In the genomic region with DNA sequence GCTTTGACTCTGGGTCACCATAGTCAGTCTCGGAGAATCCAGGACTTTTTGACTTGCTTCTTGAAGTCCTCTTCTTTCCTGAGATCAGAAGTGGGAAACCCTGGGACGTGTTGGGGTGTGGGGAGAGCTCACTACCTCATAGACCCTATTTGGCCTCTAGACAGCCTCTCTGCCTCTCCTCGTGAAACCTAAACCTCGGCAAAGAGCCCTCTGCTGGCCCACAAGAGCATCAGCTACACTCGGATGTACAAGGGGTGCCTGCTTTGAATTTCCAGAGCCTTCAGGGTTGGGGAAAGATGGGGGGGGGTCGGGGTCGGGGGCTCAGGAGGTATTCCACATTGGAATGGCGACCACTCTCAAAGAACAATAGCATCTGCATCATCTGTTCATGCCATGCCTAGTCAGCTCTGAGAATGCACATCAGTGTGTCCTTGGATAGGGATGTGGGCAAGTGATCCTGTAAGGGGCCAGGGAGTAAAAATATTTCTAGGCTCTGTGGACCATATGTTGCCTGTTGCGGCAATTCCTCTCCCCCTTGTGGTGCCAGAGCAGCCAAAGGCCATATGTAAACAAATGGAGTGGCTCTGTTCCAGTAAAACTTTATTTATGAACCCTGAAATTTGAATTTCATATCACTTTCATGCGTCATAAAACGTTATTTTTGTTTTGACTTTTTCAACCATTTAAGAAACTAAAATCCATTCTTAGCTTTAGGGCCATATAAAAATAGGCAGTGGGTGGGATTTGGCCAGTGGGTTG, we compare ENCODE assay signal across 10 mouse cellular contexts. TPM values are rescaled to one million over a fixed set of nuclear protein-coding genes. Genes with fewer than 3 reads are reported as not detected.
DNase-seq lines count a peak whose midpoint lies in the region; ATAC-seq and TF ChIP-seq lines count a peak whose summit lies in the region.
"Had no signal": no experiment of that assay in that cellular context is flagged by ENCODE, and none has a peak within 500 bp of the region (broad histone marks: within the 10 kb centered on the region; RNA-seq: fewer than 3 reads in every experiment).

No protein-coding gene starts in this region.

- H3K4me3 ChIP-seq in heart, adult 2 months = no peak overlapping the region
- no peak overlapping the region for H3K4me3 ChIP-seq in heart, embryonic 10.5 days
- no peak overlapping the region for H3K4me3 ChIP-seq in midbrain, postnatal 0 days (ENCODE audit: low read depth, low read length)
- no peak overlapping the region for H3K4me3 ChIP-seq in midbrain, embryonic 13.5 days (replicated peaks)
- no peak overlapping the region for H3K4me3 ChIP-seq in neural tube, embryonic 11.5 days (ENCODE audit: low read depth, low read length)

- ATAC-seq in midbrain, postnatal 0 days (ENCODE audit: low FRiP score) = no peak
- no peak for ATAC-seq in midbrain, embryonic 13.5 days
- ATAC-seq in neural tube, embryonic 11.5 days (ENCODE audit: insufficient read depth, low FRiP score, low TSS enrichment) = no peak

- H3K36me3 ChIP-seq in heart, adult 2 months (ENCODE audit: control insufficient read depth, insufficient read depth, low read length) = no peaks in the 10 kb centered on the region
- H3K36me3 ChIP-seq in heart, embryonic 10.5 days = no peaks in the 10 kb centered on the region
- no peaks in the 10 kb centered on the region for H3K36me3 ChIP-seq in midbrain, postnatal 0 days (ENCODE audit: insufficient read depth, low read length)
- H3K36me3 ChIP-seq in midbrain, embryonic 13.5 days = no peaks in the 10 kb centered on the region
- no peaks in the 10 kb centered on the region for H3K36me3 ChIP-seq in neural tube, embryonic 11.5 days (ENCODE audit: control insufficient read depth, insufficient read depth, low read length)

- H3K4me1 ChIP-seq in heart, adult 2 months (ENCODE audit: control insufficient read depth, insufficient read depth, low read length) = no peaks in the 10 kb centered on the region
- H3K4me1 ChIP-seq in heart, embryonic 10.5 days = no peaks in the 10 kb centered on the region
- no peaks in the 10 kb centered on the region for H3K4me1 ChIP-seq in midbrain, postnatal 0 days (ENCODE audit: insufficient read depth, low read length)
- no peaks in the 10 kb centered on the region for H3K4me1 ChIP-seq in midbrain, embryonic 13.5 days (replicated peaks)
- H3K4me1 ChIP-seq in neural tube, embryonic 11.5 days (ENCODE audit: control insufficient read depth, insufficient read depth, low read length) = no peaks in the 10 kb centered on the region

- no peak for DNase-seq in heart, adult 2 months
- no peak for DNase-seq in heart, embryonic 10.5 days (ENCODE audit: low spot score)
- DNase-seq in midbrain, postnatal 0 days (ENCODE audit: low spot score) = peak; percentile 23
- peak; percentile 24 for DNase-seq in embryo, embryonic 10 days (ENCODE audit: low spot score)
- DNase-seq in neural tube, embryonic 11.5 days (ENCODE audit: low spot score) = peak; percentile 21
- DNase-seq in T-cell, adult 2 months (ENCODE audit: low spot score) = no peak
- DNase-seq in layer of hippocampus, postnatal 14 days (ENCODE audit: low spot score in 2 of 2) = no peak
- DNase-seq: cerebellum, adult 8-10 months; lung, postnatal 4 days had no signal

- 33% methylated on average over 11 of the region's 11 CpGs for WGBS in heart, adult 2 months
- WGBS in heart, embryonic 10.5 days = 28% methylated on average over 11 of the region's 11 CpGs
- WGBS in midbrain, postnatal 0 days = 28% methylated on average over 11 of the region's 11 CpGs
- WGBS in midbrain, embryonic 13.5 days = 38% methylated on average over 11 of the region's 11 CpGs
- WGBS in neural tube, embryonic 11.5 days = 33% methylated on average over 11 of the region's 11 CpGs

- no peak overlapping the region for H3K27ac ChIP-seq in heart, adult 2 months
- no peak overlapping the region for H3K27ac ChIP-seq in heart, embryonic 10.5 days
- H3K27ac ChIP-seq in midbrain, postnatal 0 days (ENCODE audit: low read depth, low read length) = no peak overlapping the region
- no peak overlapping the region for H3K27ac ChIP-seq in midbrain, embryonic 13.5 days
- H3K27ac ChIP-seq in neural tube, embryonic 11.5 days (ENCODE audit: low read depth, low read length) = no peak overlapping the region

- 0 out of 2 replicates have a peak, but pooled peaks have one; percentile 7 for TF ChIP-seq CTCF in heart, adult 2 months (IDR thresholded peaks at IDR 0.05)
- peak; percentile 59 for TF ChIP-seq CTCF in midbrain, postnatal 0 days (IDR thresholded peaks at IDR 0.05)

- no peak for TF ChIP-seq EP300 in heart, adult 2 months (IDR thresholded peaks at IDR 0.05; ENCODE audit: insufficient read depth, low read depth, low read length)

- H3K9ac ChIP-seq in heart, adult 2 months (ENCODE audit: low read depth, low read length) = no peak overlapping the region
- H3K9ac ChIP-seq in midbrain, postnatal 0 days (replicated peaks; ENCODE audit: low read length, poor library complexity, severe bottlenecking) = no peak overlapping the region
- no peak overlapping the region for H3K9ac ChIP-seq in midbrain, embryonic 13.5 days (replicated peaks)
- H3K9ac ChIP-seq in neural tube, embryonic 11.5 days (ENCODE audit: low read length) = no peak overlapping the region

- H3K79me2 ChIP-seq in heart, adult 2 months (replicated peaks; ENCODE audit: control insufficient read depth, insufficient read depth, low read length) = no peaks in the 10 kb centered on the region

- H3K4me2 ChIP-seq in midbrain, postnatal 0 days (ENCODE audit: low read depth, low read length, poor library complexity, severe bottlenecking) = no peak overlapping the region
- no peak overlapping the region for H3K4me2 ChIP-seq in midbrain, embryonic 13.5 days (replicated peaks)
- H3K4me2 ChIP-seq in neural tube, embryonic 11.5 days (ENCODE audit: low read depth) = no peak overlapping the region

- H3K9me3 ChIP-seq in heart, embryonic 10.5 days = no peaks in the 10 kb centered on the region
- H3K9me3 ChIP-seq in midbrain, postnatal 0 days (ENCODE audit: low read length) = no peaks in the 10 kb centered on the region
- no peaks in the 10 kb centered on the region for H3K9me3 ChIP-seq in midbrain, embryonic 13.5 days
- no peaks in the 10 kb centered on the region for H3K9me3 ChIP-seq in neural tube, embryonic 11.5 days (ENCODE audit: control insufficient read depth, low read length)

- intact Hi-C loops in heart, adult 2 months (cut with DNase I) = no loop called here

- no peaks in the 10 kb centered on the region for H3K27me3 ChIP-seq in heart, adult 2 months (ENCODE audit: control insufficient read depth, insufficient read depth, low read length)
- H3K27me3 ChIP-seq in heart, embryonic 10.5 days (ENCODE audit: insufficient read depth, poor library complexity, severe bottlenecking) = peaks cover 27% of the 10 kb centered on the region
- H3K27me3 ChIP-seq in midbrain, postnatal 0 days (ENCODE audit: insufficient read depth, low read length) = no peaks in the 10 kb centered on the region
- no peaks in the 10 kb centered on the region for H3K27me3 ChIP-seq in midbrain, embryonic 13.5 days
- H3K27me3 ChIP-seq in neural tube, embryonic 11.5 days (ENCODE audit: control insufficient read depth, insufficient read depth, low read length) = no peaks in the 10 kb centered on the region

- TF ChIP-seq POLR2A in heart, adult 2 months (IDR thresholded peaks at IDR 0.05; ENCODE audit: insufficient read depth, low read depth, low read length) = no peak

RNA-seq across cellular contexts. Expression of gene Gnl2, which starts 4.6 kb away (rescaled TPM):
- 10 to 100 TPM; 27.7 to 28.7 TPM for total RNA-seq in heart, adult 2 months (2021)
- 12.2 and 18.6 TPM in 2 replicates for polyA plus RNA-seq in heart, adult 2 months (2012; rRNA removed)
- polyA plus RNA-seq in heart, embryonic 10.5 days (2016; fragmentation: Nextera tagmentation; extraction: Ambion mirVana) = 71.8 and 86.2 TPM in 2 replicates
- total RNA-seq in midbrain, postnatal 0 days (2014; rRNA removed) = 51.8 and 57.3 TPM in 2 replicates
- polyA plus RNA-seq in midbrain, postnatal 0 days (2015; fragmentation: Nextera tagmentation; extraction: Ambion mirVana) = 72.5 and 77.5 TPM in 2 replicates
- polyA plus RNA-seq in midbrain, embryonic 13.5 days (2015; fragmentation: Nextera tagmentation; extraction: Ambion mirVana) = 94.8 and 99.1 TPM in 2 replicates
- 86.6 and 88.5 TPM in 2 replicates for polyA plus RNA-seq in neural tube, embryonic 11.5 days (2014; fragmentation: Nextera tagmentation; extraction: Ambion mirVana)
- total RNA-seq in layer of hippocampus, postnatal 14 days (2021) = 10 to 100 TPM; 62.6 to 71.7 TPM

RNA-seq across cellular contexts. Expression of gene Rspo1, which starts 34.7 kb away (rescaled TPM):
- total RNA-seq in heart, adult 2 months (2021) = 1 to 10 TPM; 2.7 to 4.4 TPM
- polyA plus RNA-seq in heart, adult 2 months (2012; rRNA removed) = 3.9 and 4.0 TPM in 2 replicates
- 6.2 and 12.9 TPM in 2 replicates for polyA plus RNA-seq in heart, embryonic 10.5 days (2016; fragmentation: Nextera tagmentation; extraction: Ambion mirVana)
- 2.5 and 3.0 TPM in 2 replicates for total RNA-seq in midbrain, postnatal 0 days (2014; rRNA removed)
- polyA plus RNA-seq in midbrain, postnatal 0 days (2015; fragmentation: Nextera tagmentation; extraction: Ambion mirVana) = 1.2 and 1.8 TPM in 2 replicates
- polyA plus RNA-seq in midbrain, embryonic 13.5 days (2015; fragmentation: Nextera tagmentation; extraction: Ambion mirVana) = 3.5 and 7.6 TPM in 2 replicates
- polyA plus RNA-seq in neural tube, embryonic 11.5 days (2014; fragmentation: Nextera tagmentation; extraction: Ambion mirVana) = 3.9 and 4.2 TPM in 2 replicates
- total RNA-seq in layer of hippocampus, postnatal 14 days (2021) = 10 to 100 TPM; 13.0 to 18.6 TPM

RNA-seq across cellular contexts. Expression of gene Dnali1, which starts 44.5 kb away (rescaled TPM):
- total RNA-seq in heart, adult 2 months (2021) = not detected
- polyA plus RNA-seq in heart, adult 2 months (2012; rRNA removed) = 1.4 TPM in 1 of 2 replicates, not detected in the other
- polyA plus RNA-seq in heart, embryonic 10.5 days (2016; fragmentation: Nextera tagmentation; extraction: Ambion mirVana) = 0.12 and 0.28 TPM in 2 replicates
- total RNA-seq in midbrain, postnatal 0 days (2014; rRNA removed) = 0.47 and 3.1 TPM in 2 replicates
- polyA plus RNA-seq in midbrain, postnatal 0 days (2015; fragmentation: Nextera tagmentation; extraction: Ambion mirVana) = 1.3 TPM in 2 replicates
- 0.45 and 0.89 TPM in 2 replicates for polyA plus RNA-seq in midbrain, embryonic 13.5 days (2015; fragmentation: Nextera tagmentation; extraction: Ambion mirVana)
- polyA plus RNA-seq in neural tube, embryonic 11.5 days (2014; fragmentation: Nextera tagmentation; extraction: Ambion mirVana) = 0.11 TPM in 1 of 2 replicates, not detected in the other
- 1 to 10 TPM in 1 of 2 experiments, under 1 TPM in 1; 0.76 to 2.0 TPM for total RNA-seq in layer of hippocampus, postnatal 14 days (2021)

RNA-seq across cellular contexts. Expression of gene Snip1, which starts 45.5 kb away (rescaled TPM):
- total RNA-seq in heart, adult 2 months (2021) = 1 to 10 TPM; 7.4 to 7.5 TPM
- 4.4 and 8.2 TPM in 2 replicates for polyA plus RNA-seq in heart, adult 2 months (2012; rRNA removed)
- polyA plus RNA-seq in heart, embryonic 10.5 days (2016; fragmentation: Nextera tagmentation; extraction: Ambion mirVana) = 22.0 and 25.6 TPM in 2 replicates
- 33.5 and 35.1 TPM in 2 replicates for total RNA-seq in midbrain, postnatal 0 days (2014; rRNA removed)
- polyA plus RNA-seq in midbrain, postnatal 0 days (2015; fragmentation: Nextera tagmentation; extraction: Ambion mirVana) = 16.0 and 17.1 TPM in 2 replicates
- 25.1 and 28.5 TPM in 2 replicates for polyA plus RNA-seq in midbrain, embryonic 13.5 days (2015; fragmentation: Nextera tagmentation; extraction: Ambion mirVana)
- 35.9 and 36.1 TPM in 2 replicates for polyA plus RNA-seq in neural tube, embryonic 11.5 days (2014; fragmentation: Nextera tagmentation; extraction: Ambion mirVana)
- total RNA-seq in layer of hippocampus, postnatal 14 days (2021) = 10 to 100 TPM; 13.7 to 15.1 TPM

Comparison
In these comparisons a context has a peak if more than half of its experiments do, and no peak if none do; other contexts are left out.
1. DNase-seq: peak in midbrain, postnatal 0 days (single experiment), embryo, embryonic 10 days (single experiment) and neural tube, embryonic 11.5 days (single experiment); none in heart, adult 2 months (0 of 2), heart, embryonic 10.5 days (single experiment), T-cell, adult 2 months (single experiment) and layer of hippocampus, postnatal 14 days (0 of 2).